Mouse (Mus musculus): ENCODE measurements around the gene Agap3. TPM values are rescaled to one million over a fixed set of nuclear protein-coding genes. Genes with fewer than 3 reads are reported as not detected.
A peak's percentile ranks its signal among the peaks of the same experiment; 100 is the strongest.

Gene Agap3
- polyA plus RNA-seq, 1 experiment from 2014 or later, result 32.4 TPM

DNA sequence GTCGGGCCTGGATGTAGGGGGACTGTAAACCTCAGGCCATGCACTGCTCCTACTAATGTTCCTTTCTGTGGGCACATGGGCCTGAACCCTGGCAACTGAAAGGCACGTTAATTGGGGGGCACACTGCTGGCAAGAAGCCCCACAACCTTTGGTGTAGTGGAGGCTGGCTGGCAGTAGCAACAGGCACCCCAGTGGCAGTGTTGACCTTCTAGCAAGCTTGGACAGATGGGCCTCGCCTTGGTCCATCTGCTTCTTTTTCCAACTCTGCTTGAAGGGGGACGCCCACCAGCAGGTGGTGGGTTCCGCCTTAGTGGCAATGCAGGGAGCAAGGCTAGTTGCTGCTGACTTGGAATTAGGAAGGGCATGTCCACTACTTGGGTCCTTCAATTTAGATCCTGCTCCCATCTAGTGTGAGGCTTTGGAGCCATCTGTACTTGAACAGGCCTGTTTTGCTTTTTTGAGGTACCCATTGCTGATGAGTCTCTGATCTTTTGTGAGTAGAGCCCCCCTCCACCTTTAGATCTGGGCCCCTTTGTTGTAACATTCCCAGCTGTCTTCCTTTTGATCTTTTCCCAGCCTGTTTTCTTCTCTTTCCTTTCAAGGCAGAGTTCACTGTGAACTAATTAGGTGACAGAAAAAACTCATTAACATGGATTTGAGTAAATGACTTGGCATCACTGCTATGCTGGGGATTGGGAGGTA is 1.5 kb downstream of the Agap3 start:
- Histone ChIP-seq H3K36me3 (peaks cover 8% of the 10 kb centered on the region; the same call in 1 of the 2 replicates), H3K27me3 (no peaks in the 10 kb centered on the region), H3K4me1 (peaks cover 45% of the 10 kb centered on the region), H3K4me3 (peak overlapping the region; percentile 81), H3K27ac (peak overlapping the region; percentile 92), H3K9me3 (no peaks in the 10 kb centered on the region), H3K4me2 (peak overlapping the region; percentile 91), H3K9ac (peak overlapping the region; percentile 96)
- 4% methylated on average over 5 of the region's 5 CpGs for WGBS
- no peak for ATAC-seq (ENCODE audit: insufficient number of reproducible peaks, low FRiP score, low TSS enrichment, low read depth)

DNA sequence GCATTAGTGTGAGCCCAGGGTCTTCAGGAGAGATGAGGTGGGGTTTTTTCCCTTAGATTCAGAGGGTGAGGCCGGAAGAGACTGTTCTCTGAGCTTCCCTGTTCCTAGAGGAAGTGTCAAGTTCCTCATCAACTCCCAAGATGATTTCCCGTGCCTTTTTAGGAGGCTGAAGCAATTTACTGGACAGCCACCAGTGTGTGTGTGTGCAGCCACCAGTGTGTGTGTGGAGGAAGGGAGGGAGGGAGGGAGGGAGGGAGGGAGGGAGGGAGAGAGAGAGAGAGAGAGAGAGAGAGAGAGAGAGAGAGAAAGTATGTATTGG is 2.0 kb downstream of the Agap3 start:
- peak overlapping the region; percentile 81; the same call in 1 of the 2 replicates for H3K4me3 ChIP-seq
- ATAC-seq (ENCODE audit: insufficient number of reproducible peaks, low FRiP score, low TSS enrichment, low read depth), result no peak
- 10% methylated on average over 2 of the region's 2 CpGs for WGBS
- no peak overlapping the region for H3K27ac ChIP-seq
- H3K4me2 ChIP-seq, result peak overlapping the region; percentile 91
- no peaks in the 10 kb centered on the region for H3K9me3 ChIP-seq
- H3K9ac ChIP-seq, result 0 out of 2 replicates have a peak overlapping the region, but pooled peaks have one; percentile 96
- no peaks in the 10 kb centered on the region for H3K27me3 ChIP-seq
- H3K4me1 ChIP-seq, result peaks cover 45% of the 10 kb centered on the region
- peaks cover 8% of the 10 kb centered on the region; the same call in 1 of the 2 replicates for H3K36me3 ChIP-seq

DNA sequence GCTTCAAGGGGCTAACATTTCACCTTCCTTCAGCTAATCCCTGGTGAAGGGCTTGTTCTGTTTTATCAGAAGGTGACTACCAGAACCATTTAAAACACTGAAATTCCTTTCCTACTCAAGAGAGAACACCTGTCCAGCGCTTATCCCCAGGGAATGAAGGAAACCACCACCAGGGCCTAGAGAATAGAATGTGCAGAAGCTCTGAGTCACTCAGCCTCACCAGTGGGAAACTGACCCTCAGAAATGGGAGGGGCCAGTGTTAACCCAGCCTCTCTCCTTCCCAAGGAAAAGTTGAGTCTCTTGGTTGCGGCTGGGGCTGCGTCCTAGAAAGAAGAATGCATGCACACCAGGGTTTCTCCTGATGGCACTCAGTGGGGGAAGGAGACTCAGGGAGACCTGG is 3.1 kb downstream of the Agap3 start:
- Histone ChIP-seq H3K36me3 (peaks cover 8% of the 10 kb centered on the region; the same call in 1 of the 2 replicates), H3K4me1 (peaks cover 47% of the 10 kb centered on the region), H3K9ac (no peak overlapping the region), H3K9me3 (no peaks in the 10 kb centered on the region), H3K4me3 (no peak overlapping the region), H3K27ac (0 out of 2 replicates have a peak overlapping the region, but pooled peaks have one; percentile 24), H3K4me2 (no peak overlapping the region), H3K27me3 (no peaks in the 10 kb centered on the region)
- no peak for ATAC-seq (ENCODE audit: insufficient number of reproducible peaks, low FRiP score, low TSS enrichment, low read depth)
- WGBS, result 73% methylated on average over 3 of the region's 3 CpGs

DNA sequence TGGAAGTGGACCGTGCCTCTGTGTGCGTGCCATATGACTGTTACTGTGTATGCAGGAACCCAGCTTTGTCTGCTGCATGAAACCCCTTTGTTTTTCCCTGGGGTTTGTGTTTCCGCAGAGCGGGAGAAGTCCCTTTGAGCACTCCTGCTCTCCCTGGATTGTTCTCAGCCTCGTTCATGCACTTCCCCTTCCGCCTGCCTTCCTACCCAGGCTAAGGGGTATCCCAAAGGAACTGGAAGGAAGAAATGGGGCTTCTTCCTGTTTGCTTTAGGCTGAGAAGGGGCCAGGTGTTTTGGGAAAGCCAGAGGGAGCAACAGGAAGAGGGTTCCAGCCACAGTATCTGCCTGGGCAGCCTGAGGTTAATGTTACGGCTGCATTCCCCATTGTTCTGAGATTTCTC is 3.6 kb downstream of the Agap3 start:
- Histone ChIP-seq H3K9me3 (no peaks in the 10 kb centered on the region), H3K4me3 (no peak overlapping the region), H3K9ac (no peak overlapping the region), H3K4me2 (no peak overlapping the region), H3K27ac (0 out of 2 replicates have a peak overlapping the region, but pooled peaks have one; percentile 24), H3K36me3 (peaks cover 8% of the 10 kb centered on the region; the same call in 1 of the 2 replicates), H3K27me3 (no peaks in the 10 kb centered on the region), H3K4me1 (peaks cover 47% of the 10 kb centered on the region)
- WGBS, result 75% methylated on average over 7 of the region's 7 CpGs
- no peak for ATAC-seq (ENCODE audit: insufficient number of reproducible peaks, low FRiP score, low TSS enrichment, low read depth)

DNA sequence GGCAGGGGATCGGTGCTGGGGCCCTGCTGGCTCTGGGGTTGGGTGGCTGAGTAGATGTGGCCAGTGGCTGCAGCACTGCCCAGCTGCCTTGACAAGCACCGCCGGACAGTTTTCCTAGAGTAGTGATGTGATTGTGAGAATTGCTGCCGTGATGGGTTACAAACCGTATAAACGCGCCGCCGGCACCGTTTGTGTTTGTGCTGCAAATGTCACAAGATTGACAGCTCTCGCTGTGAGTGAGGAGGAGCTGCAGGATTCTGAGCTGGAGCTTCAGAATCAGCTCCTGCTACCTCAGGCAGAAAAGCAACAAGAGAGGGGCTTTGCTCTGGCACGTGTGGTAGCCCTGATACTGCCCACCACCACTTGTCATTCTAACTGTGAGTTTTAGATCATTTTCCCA is 14.8 kb downstream of the Agap3 start:
- H3K9me3 ChIP-seq, result no peaks in the 10 kb centered on the region
- no peak overlapping the region for H3K4me3 ChIP-seq
- no peak overlapping the region for H3K27ac ChIP-seq
- H3K27me3 ChIP-seq, result no peaks in the 10 kb centered on the region
- H3K4me1 ChIP-seq, result peaks cover 15% of the 10 kb centered on the region
- H3K36me3 ChIP-seq, result peaks cover 5% of the 10 kb centered on the region; the same call in 1 of the 2 replicates
- no peak overlapping the region for H3K4me2 ChIP-seq
- 62% methylated on average over 12 of the region's 12 CpGs for WGBS
- no peak overlapping the region for H3K9ac ChIP-seq
- no peak for ATAC-seq (ENCODE audit: insufficient number of reproducible peaks, low FRiP score, low TSS enrichment, low read depth)

DNA sequence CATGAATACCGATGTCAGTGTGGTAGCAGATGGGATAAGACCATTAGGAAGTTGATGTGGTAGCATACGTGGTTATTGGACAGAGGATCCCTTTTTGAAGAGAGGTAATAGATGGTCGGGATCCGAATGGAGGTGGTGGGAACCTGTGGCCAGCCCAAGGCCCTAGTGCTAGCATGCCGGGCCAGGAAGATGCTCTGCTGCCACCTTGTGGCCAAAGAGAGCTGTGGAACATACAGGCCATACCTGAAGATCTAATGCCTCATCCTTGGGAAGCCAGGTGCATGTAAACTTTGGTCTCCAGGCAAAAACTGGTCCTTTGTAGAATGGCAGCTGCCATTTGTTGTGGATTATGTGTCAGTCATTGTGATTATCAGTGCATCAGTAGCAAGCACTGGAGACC is 18.6 kb downstream of the Agap3 start:
- Histone ChIP-seq H3K27me3 (peaks cover 13% of the 10 kb centered on the region; the same call in 1 of the 2 replicates), H3K27ac (no peak overlapping the region), H3K36me3 (0 out of 2 replicates have a peak, but pooled peaks cover 4% of the 10 kb centered on the region), H3K9ac (no peak overlapping the region), H3K4me3 (no peak overlapping the region), H3K4me1 (peaks cover 52% of the 10 kb centered on the region), H3K9me3 (no peaks in the 10 kb centered on the region), H3K4me2 (no peak overlapping the region)
- 10% methylated on average over 5 of the region's 5 CpGs for WGBS
- peak; percentile 30; the same call in 1 of the 2 replicates for ATAC-seq (ENCODE audit: insufficient number of reproducible peaks, low FRiP score, low TSS enrichment, low read depth)

DNA sequence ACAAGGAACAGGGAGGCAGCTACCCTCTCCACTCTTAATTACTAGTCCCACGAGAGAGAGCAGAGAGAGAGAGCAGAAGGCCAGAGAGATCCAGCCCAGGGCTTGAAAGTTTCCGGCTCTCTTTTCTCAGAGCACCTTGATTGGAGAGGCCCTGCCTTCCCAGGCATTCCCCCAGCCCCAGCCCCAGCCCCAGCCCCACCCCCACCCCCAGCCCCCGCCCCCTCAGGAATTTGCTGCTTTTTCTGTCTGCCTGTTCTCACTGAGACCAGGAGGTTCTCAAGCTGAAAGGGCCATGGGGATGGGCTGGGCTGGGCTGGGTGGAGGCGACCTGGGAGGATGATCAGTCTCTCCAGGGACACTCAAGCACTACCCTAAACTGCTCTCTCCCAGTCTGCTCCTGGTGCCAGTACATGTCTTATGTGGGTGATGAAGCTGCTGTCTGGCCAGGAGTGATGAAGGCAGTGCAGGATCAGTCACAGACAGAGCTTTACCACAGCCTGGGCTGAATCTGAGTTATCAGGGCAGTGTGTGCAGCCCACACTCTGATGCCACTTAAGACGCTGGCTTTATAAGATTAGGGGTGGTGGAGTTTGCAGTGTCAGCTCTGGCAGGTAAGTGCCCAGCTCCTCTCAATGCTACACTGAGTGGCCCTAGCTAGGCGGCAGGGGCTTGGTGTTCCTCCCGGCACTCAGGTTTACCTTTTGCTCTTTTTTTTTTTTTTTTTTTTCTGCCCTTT is 21.1 kb downstream of the Agap3 start:
- no peak overlapping the region for H3K9ac ChIP-seq
- H3K4me1 ChIP-seq, result peaks cover 52% of the 10 kb centered on the region
- H3K9me3 ChIP-seq, result no peaks in the 10 kb centered on the region
- peak overlapping the region; percentile 23; the same call in 1 of the 2 replicates for H3K4me2 ChIP-seq
- H3K36me3 ChIP-seq, result peaks cover 25% of the 10 kb centered on the region
- WGBS, result 33% methylated on average over 7 of the region's 7 CpGs
- no peak overlapping the region for H3K4me3 ChIP-seq
- H3K27me3 ChIP-seq, result peaks cover 13% of the 10 kb centered on the region; the same call in 1 of the 2 replicates
- ATAC-seq (ENCODE audit: insufficient number of reproducible peaks, low FRiP score, low TSS enrichment, low read depth), result no peak
- peak overlapping the region; percentile 81 for H3K27ac ChIP-seq

DNA sequence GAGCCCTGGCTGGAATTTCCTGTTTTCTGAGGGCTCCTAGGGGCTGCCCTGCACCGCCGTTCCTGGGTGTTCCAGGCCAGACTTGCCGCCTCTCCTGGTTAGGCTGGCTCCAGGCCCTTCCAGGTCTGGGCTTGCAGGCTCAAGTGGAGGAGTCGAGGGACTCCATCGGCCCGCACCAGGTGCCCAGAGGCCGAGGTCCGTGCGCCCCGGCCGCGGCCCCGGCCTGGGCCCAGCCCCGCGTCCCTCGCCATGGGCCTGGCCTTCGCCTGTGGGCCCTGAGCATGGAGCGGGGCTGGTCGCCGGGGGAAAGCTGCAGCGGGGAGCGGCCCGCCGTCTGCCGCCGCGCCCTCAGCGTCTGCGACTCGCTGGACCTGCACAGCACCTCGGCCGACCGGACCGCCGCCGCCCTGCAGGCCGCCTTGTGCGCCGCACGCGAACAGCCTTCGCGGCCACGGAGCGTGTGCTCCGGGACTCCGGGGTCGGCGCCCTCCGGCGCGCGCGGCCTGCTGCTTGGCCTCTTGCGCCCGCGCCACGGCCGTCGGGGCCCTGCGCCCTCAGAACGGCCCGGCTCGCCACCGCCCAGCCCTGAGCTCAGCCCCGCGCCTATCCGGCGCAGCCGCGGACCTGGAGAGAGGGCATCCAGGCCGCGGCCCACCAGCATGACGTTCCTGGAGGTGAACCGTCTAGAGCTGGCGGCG is 22.2 kb downstream of the Agap3 start:
- Histone ChIP-seq H3K9ac (peak overlapping the region; percentile 55), H3K27ac (peak overlapping the region; percentile 81), H3K4me1 (peaks cover 52% of the 10 kb centered on the region), H3K36me3 (peaks cover 32% of the 10 kb centered on the region), H3K9me3 (no peaks in the 10 kb centered on the region), H3K4me3 (peak overlapping the region; percentile 49), H3K27me3 (peaks cover 13% of the 10 kb centered on the region; the same call in 1 of the 2 replicates), H3K4me2 (peak overlapping the region; percentile 74)
- no peak for ATAC-seq (ENCODE audit: insufficient number of reproducible peaks, low FRiP score, low TSS enrichment, low read depth)
- 6% methylated on average over 77 of the region's 77 CpGs for WGBS

DNA sequence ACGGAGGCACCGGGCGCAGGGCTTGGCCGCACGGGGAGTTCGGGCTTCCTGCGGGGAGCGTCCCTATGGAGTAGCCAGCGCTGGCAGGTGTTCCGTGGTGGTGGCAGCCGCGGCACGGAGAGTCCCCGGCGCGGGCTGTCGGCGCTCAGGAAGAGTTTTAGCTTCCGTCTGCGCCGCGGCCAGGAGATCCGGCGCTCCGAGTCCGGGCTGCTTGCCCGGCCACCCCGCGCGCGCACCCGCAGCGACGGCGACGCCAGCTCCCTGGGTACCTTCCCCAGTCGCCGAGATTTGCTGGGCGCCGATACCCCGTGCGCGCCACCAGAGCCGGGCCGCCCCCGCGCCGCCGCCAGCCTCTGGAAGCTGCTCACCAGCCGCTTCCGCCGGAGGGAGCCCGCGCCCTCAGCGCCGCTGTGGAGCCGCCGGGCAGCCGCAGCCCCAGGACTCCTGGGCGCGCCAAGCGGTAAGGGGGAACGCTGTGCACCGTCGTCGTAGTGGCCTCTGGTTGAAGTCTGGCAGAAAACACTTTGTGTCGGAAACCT is 22.8 kb downstream of the Agap3 start:
- Histone ChIP-seq H3K27me3 (peaks cover 13% of the 10 kb centered on the region; the same call in 1 of the 2 replicates), H3K4me1 (peaks cover 49% of the 10 kb centered on the region), H3K27ac (peak overlapping the region; percentile 81), H3K36me3 (peaks cover 38% of the 10 kb centered on the region), H3K9me3 (no peaks in the 10 kb centered on the region), H3K4me3 (peak overlapping the region; percentile 49), H3K9ac (peak overlapping the region; percentile 55), H3K4me2 (peak overlapping the region; percentile 74)
- ATAC-seq (ENCODE audit: insufficient number of reproducible peaks, low FRiP score, low TSS enrichment, low read depth), result no peak
- 3% methylated on average over 67 of the region's 67 CpGs for WGBS

DNA sequence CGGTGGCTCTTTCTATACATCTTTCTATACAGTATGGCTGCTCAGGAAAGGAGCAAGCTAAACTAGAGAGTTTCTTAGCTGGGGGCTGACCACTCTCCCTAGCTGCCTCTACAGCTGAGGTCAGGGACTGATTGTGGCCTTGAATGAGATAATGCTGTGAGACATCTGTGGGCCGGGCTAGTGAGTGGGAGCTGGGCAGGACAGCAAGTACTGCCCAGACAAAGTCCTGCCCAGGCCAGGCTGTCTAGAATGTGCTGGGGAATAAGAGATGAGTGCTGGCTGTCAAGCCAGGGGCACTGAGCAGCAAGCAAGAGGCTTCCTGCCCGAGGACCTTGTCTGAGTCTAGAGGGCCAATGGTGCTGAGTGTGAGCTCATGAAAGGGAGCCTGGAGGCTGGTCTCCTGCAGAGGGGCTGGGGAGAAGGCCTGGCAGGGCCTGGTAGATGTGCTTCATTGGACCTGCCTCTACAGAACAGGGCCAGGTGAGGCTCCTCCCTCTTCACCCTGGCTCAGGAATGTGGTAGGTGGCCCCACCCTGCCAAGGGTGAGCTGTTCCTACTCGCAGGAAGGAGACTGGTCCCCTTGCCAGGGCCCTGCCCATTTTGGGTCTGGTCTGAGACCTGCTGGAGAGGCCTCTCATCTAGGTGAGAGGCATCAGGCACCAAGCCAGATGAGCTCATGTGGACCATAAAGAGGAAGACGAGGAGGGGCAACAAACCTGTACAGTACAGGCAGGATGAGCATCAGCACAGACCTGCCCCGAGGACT is 23.7 kb downstream of the Agap3 start:
- no peak overlapping the region for H3K9ac ChIP-seq

DNA sequence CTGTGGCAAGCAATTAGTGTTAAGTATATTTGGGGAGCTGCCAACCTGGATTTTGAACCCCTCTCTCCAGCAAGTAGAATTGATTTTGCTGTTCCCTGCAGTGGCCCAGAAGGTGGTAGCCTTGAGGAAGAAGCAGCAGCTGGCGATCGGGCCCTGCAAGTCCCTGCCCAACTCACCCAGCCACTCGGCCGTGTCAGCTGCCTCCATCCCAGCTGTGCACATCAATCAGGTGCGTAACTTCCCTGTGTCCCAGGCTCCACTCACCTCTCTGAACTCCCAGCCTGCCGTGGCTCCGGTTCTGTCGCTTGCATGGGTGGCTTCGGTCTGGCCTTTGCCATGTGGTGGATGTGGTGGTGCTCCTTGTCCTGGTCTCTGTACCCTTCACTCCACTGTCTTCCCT is 25.9 kb downstream of the Agap3 start:
- Histone ChIP-seq H3K4me2 (no peak overlapping the region), H3K9me3 (no peaks in the 10 kb centered on the region), H3K9ac (no peak overlapping the region), H3K4me1 (peaks cover 39% of the 10 kb centered on the region), H3K27ac (no peak overlapping the region), H3K27me3 (peaks cover 13% of the 10 kb centered on the region; the same call in 1 of the 2 replicates), H3K4me3 (no peak overlapping the region), H3K36me3 (peaks cover 66% of the 10 kb centered on the region)
- WGBS, result 85% methylated on average over 9 of the region's 9 CpGs
- ATAC-seq (ENCODE audit: insufficient number of reproducible peaks, low FRiP score, low TSS enrichment, low read depth), result no peak

More for the DNA sequence above, 23.7 kb downstream of the Agap3 start:
- Histone ChIP-seq H3K4me1 (peaks cover 49% of the 10 kb centered on the region), H3K4me2 (peak overlapping the region; percentile 74), H3K4me3 (peak overlapping the region; percentile 49), H3K27ac (no peak overlapping the region), H3K36me3 (peaks cover 47% of the 10 kb centered on the region), H3K9me3 (no peaks in the 10 kb centered on the region), H3K27me3 (peaks cover 13% of the 10 kb centered on the region; the same call in 1 of the 2 replicates)
- 47% methylated on average over 6 of the region's 6 CpGs for WGBS
- 0 out of 2 replicates have a peak, but pooled peaks have one; percentile 22 for ATAC-seq (ENCODE audit: insufficient number of reproducible peaks, low FRiP score, low TSS enrichment, low read depth)
